Mouse (Mus musculus): Measurements from ENCODE around the gene Nr1d2.
"Not testable (repeated sequence)": the region's sequence is repeated elsewhere in the genome, so short reads cannot be mapped to it uniquely, and the experiment has no call there.

Nr1d2 gene

DNA sequence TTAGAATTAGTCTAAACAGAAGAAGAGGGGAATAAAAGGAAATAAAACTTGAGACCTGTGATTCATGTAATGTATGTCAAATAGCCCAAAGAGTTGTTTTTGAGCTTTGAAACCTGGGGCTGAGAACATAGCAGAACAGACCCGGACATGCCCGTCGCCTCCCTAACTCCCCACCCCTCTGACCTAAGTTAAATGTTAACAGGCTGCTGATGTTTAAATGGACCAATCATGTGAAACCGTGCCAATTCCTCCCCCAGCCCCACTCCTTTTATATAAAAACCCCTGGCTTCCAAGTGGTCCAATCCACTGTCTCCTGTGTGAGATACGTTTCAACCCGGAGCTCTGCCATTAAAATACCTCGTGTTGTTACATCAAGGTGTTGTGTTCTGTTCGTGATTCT is 7.1 kb downstream of the Nr1d2 start:
- not testable (repeated sequence) for DNase-seq (ENCODE audit: low spot score)

DNA sequence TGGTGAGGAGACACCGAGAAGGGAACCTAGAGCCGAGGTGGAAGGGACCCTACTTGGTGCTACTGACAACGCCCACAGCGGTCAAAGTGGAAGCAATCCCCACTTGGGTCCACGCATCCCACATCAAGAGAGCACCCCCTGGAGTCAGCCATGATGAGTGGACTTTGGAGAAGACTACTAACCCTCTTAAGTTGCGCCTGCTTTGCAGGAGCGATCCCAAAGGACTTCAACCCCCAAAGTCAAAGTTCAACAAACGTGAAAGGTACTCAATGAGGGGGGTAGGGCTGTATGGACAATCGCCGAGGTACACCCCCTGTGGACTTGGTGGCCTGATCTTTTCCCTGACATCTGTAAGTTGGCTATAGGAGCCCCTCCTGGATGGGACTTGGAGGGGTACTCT is 9.2 kb downstream of the Nr1d2 start:
- not testable (repeated sequence) for DNase-seq (ENCODE audit: low spot score)

GRCm38 (mm10) chr14:18226181-18226580 is 12.7 kb downstream of the Nr1d2 start:
- not testable (repeated sequence) for DNase-seq (ENCODE audit: low spot score)

- not testable (repeated sequence) for DNase-seq (ENCODE audit: low spot score)
Observed at GRCm38 (mm10) chr14:18225431-18225830, 13.5 kb downstream of the Nr1d2 start.

DNA sequence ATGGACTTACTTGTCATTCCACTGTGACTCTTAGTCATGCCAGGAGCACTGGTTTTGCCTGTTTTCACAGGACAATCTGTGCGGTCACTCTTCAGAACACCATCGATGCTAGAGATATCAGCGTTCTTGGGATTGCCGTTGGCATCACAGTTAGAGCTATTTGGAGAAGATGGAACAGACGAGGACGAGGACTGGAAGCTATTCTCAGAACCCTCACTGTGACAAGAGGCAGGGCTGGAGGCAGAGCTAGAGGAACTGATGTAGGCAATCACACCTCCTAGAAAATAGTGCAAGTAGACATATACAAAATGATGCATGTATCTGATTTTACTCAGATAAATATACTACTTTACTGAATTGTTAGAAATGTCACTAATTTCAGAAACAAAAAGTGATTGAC is 16.9 kb downstream of the Nr1d2 start:
- no peak for DNase-seq (ENCODE audit: low spot score)

DNA sequence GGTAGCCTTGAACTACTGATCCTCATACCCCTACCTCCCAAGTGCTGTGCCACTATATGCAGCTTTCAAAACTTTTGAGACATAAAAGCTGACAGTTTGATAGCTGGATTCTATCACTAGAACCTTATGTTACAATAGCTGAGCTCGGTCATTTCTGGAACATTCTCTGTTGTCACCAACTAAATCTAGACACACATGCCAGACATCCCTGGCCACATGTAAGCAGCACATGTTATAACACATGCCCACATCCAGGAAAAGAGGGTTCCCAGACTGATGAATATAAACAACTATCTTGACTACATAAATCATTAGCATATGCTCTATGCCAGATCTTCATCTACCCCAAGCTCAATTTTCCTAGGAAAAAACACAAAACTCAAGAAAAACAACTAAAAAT is 21.8 kb downstream of the Nr1d2 start:
- DNase-seq (ENCODE audit: low spot score) = no peak

DNA sequence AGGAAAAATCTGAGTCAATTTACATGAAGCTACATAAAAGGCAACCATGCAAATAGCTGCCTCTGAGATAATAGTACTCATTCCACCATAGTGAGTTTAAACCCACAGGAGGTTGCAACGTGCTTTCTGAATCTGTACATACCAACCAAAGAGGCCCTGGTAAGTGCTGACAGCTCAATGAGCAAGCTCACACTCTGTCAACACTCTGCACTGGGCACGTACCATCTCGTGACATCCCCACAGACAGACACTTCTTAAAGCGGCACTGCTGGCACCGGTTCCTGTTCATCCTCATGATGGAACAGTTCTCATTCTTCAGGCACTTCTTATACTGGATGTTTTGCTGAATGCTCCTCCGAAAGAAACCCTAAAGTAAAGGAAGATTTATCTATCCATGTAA is 22.5 kb downstream of the Nr1d2 start:
- DNase-seq (ENCODE audit: low spot score) = no peak

GRCm38 (mm10) chr14:18210795-18211194 is 28.1 kb downstream of the Nr1d2 start:
- DNase-seq (ENCODE audit: low spot score) = no peak

GRCm38 (mm10) chr14:18204315-18204714 is 34.6 kb downstream of the Nr1d2 start:
- not testable (repeated sequence) for DNase-seq (ENCODE audit: low spot score)

- DNase-seq (ENCODE audit: low spot score) = no peak
Observed at GRCm38 (mm10) chr14:18201413-18201812, 37.5 kb downstream of the Nr1d2 start.

GRCm38 (mm10) chr14:18186883-18187417 is 52.0 kb downstream of the Nr1d2 start:
- peak; percentile 73 for DNase-seq (ENCODE audit: low spot score)

DNA sequence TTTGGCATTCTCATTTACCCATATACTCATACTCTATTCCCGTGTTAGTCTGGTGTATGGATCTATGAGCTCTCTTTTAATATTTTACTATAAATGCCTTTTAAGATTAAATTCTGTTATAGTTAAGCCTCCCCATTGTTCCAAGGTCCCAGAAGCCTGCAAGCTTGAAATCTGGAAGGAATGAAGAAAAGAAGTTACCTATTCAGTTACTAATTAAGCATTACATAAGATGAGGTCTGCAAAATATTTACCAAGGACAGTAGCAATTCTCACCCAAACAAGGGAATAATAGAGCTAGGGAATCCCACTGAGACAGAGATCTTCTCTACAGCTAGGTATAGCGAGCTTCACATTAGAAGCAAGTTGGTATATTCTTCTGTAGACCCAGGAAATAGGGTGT is 61.4 kb downstream of the Nr1d2 start:
- DNase-seq (ENCODE audit: low spot score) = not testable (repeated sequence)

- no peak for DNase-seq (ENCODE audit: low spot score)
Observed at GRCm38 (mm10) chr14:18167597-18167996, 71.3 kb downstream of the Nr1d2 start.

DNA sequence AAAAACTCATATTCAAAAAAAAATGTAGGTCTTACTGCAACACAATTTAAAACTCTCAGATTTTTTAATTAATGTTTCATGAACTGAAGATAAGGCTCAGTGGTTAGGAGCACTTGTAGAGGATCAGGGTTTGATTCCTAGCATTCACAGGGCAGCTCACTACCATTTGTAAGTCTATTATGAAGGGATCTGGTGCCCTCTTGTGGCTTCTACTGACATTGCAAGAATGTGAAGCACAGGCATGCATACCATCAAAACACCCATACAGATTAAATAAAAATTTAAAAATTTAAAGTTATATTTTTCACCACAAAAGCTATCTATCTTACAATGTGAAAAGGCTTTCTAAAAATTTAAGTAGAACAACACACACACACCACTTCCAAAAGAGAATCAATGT is 71.9 kb downstream of the Nr1d2 start:
- peak; percentile 37 for DNase-seq (ENCODE audit: low spot score)

Measured in c-Kit-positive CD71-positive TER-119-positive erythroid progenitor cells, embryonic 14.5 days (primary cell).